Mouse (Mus musculus) CH12.LX (cell line): ENCODE results near the gene Ltf.

ENCODE experiments used
- CHD2 ChIP-seq: IDR thresholded peaks from 2 replicates; pipeline ENCODE4 v1.6.1; 2011; ENCODE audit warnings: low read length, improper control_type of control experiment
- CTCF ChIP-seq, 2 experiments: IDR thresholded peaks in 1 of 2; conservative IDR thresholded peaks in 1 of 2; 2 replicates each; pipeline ENCODE4 v1.5.1; 2011 to 2012; ENCODE audit warnings: low read depth in 2 of 2, low read length in 2 of 2, improper control_type of control experiment in 1 of 2, inconsistent platforms in 1 of 2, mild to moderate bottlenecking in 1 of 2, moderate library complexity in 1 of 2
- E2F4 ChIP-seq: IDR thresholded peaks from 2 replicates; pipeline ENCODE4 v1.6.1; 2011; ENCODE audit warnings: low read depth, low read length, improper control_type of control experiment; ENCODE audit not compliant: insufficient replicate concordance
- EP300 ChIP-seq: IDR thresholded peaks from 2 replicates; pipeline ENCODE4 v1.6.1; 2011; ENCODE audit warnings: low read length, improper control_type of control experiment
- GABPA ChIP-seq: IDR thresholded peaks from 2 replicates; pipeline ENCODE4 v1.6.1; 2012; ENCODE audit warnings: low read depth, low read length, improper control_type of control experiment, inconsistent platforms; ENCODE audit not compliant: insufficient replicate concordance
- HCFC1 ChIP-seq: IDR thresholded peaks from 2 replicates; pipeline ENCODE4 v1.6.1; 2012; ENCODE audit warnings: low read depth, mild to moderate bottlenecking, inconsistent platforms, low read length, improper control_type of control experiment
- JUND ChIP-seq: conservative IDR thresholded peaks from 2 replicates; pipeline ENCODE4 v1.6.1; 2011; ENCODE audit warnings: low read depth, low read length, improper control_type of control experiment
- MAFK ChIP-seq: IDR thresholded peaks from 2 replicates; pipeline ENCODE4 v1.6.1; 2011; ENCODE audit warnings: low read length, improper control_type of control experiment; ENCODE audit not compliant: insufficient replicate concordance
- MAX ChIP-seq: IDR thresholded peaks from 2 replicates; pipeline ENCODE4 v1.6.1; 2011; ENCODE audit warnings: low read length, improper control_type of control experiment
- MEF2A ChIP-seq: IDR thresholded peaks from 2 replicates; pipeline ENCODE4 v1.6.1; 2014; ENCODE audit warnings: low read depth, mild to moderate bottlenecking, inconsistent platforms, low read length, improper control_type of control experiment, borderline replicate concordance
- MXI1 ChIP-seq: IDR thresholded peaks from 2 replicates; pipeline ENCODE4 v1.6.1; 2011; ENCODE audit warnings: mild to moderate bottlenecking, low read depth, low read length, improper control_type of control experiment
- NELFE ChIP-seq: IDR thresholded peaks from 2 replicates; pipeline ENCODE4 v1.6.1; 2011; ENCODE audit warnings: low read depth, low read length, improper control_type of control experiment
- POLR2A ChIP-seq: IDR thresholded peaks from 2 replicates; pipeline ENCODE4 v1.6.1; 2011; ENCODE audit warnings: low read depth, mild to moderate bottlenecking, improper control_type of control experiment, low read length
- ZMIZ1 ChIP-seq: IDR thresholded peaks from 2 replicates; pipeline ENCODE4 v1.6.1; 2012; ENCODE audit warnings: low read depth, mild to moderate bottlenecking, inconsistent platforms, low read length, improper control_type of control experiment

DNA sequence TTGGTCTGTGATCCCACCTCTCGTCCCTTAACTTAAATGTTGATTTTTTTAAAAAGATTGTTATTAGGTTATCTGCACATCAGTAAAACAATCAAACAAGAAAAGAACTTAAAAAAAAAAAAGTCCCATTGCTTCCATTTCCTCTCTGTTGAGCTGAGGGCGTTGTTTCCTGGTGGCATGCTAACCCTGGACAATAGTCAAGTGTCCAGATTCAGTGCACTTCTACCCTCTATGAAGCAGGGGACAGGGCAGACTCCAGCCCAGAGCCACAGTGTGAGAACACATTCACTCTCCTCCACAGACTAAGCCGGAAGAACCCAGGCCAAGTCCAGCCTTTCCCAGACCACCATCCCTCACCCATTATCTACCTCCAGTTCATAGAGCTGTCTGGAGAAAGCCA lies 29.4 kb downstream of the Ltf start:
- no peak for TF ChIP-seq CTCF (conservative IDR thresholded peaks at IDR 0.05 in 1 of 2, IDR thresholded peaks at IDR 0.05 in 1 of 2; ENCODE audit: low read depth in 2 of 2, low read length in 2 of 2)
- TF ChIP-seq POLR2A, result no peak
- TF ChIP-seq MAFK, result no peak
- TF ChIP-seq MAX, result no peak
- TF ChIP-seq MEF2A, result no peak
- no peak for TF ChIP-seq ZMIZ1
- no peak for TF ChIP-seq NELFE
- no peak for TF ChIP-seq GABPA
- TF ChIP-seq E2F4, result no peak
- TF ChIP-seq HCFC1, result no peak
- no peak for TF ChIP-seq EP300
- no peak for TF ChIP-seq CHD2
- TF ChIP-seq MXI1, result no peak
- no peak for TF ChIP-seq JUND
